Mouse (Mus musculus) gonadal fat pad, adult 2 months (tissue): Measurements from ENCODE around the gene Gm3371. TPM values are rescaled to one million over a fixed set of nuclear protein-coding genes. Genes with fewer than 3 reads are reported as not detected.
"Not testable (repeated sequence)": the region's sequence is repeated elsewhere in the genome, so short reads cannot be mapped to it uniquely, and the experiment has no call there.

Experiments
- DNase-seq: peaks from one replicate; pipeline ENCODE4 v3.0.0-alpha.2; 2012; ENCODE audit warnings: low read depth
- polyA plus RNA-seq: library from polyadenylated mRNA; depleted of rRNA; stranded (reverse); fragments of >200 nt; gene quantifications from 2 replicates; pipeline ENCODE4 v1.2.3, GENCODE M21; 2012; rRNA removed

The Gm3371 gene
- polyA plus RNA-seq: not detected in 2 replicates

DNA sequence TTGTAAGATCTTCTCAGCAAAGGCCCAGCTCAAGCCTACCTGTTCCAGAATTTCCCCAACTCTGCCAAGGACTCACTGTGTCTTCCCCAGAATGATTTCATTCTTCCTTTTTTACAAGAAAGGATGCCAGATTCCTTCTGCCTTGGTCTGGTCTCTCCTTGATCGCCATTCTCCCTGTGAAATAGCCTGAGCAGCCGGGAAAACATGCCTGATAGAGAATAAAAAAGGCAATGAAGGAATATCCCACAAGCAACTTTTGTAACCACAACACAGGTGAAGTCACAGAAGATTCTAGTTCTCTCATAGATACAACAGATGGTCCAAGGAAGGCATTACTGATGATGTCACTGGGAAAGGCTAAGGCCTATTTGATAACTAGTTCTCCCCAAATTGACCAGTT, at the start of gene Gm3371:
Gm3371 (minus strand) TSS at position 101 of the 400 bp plus-strand sequence.
- DNase-seq: not testable (repeated sequence)

DNA sequence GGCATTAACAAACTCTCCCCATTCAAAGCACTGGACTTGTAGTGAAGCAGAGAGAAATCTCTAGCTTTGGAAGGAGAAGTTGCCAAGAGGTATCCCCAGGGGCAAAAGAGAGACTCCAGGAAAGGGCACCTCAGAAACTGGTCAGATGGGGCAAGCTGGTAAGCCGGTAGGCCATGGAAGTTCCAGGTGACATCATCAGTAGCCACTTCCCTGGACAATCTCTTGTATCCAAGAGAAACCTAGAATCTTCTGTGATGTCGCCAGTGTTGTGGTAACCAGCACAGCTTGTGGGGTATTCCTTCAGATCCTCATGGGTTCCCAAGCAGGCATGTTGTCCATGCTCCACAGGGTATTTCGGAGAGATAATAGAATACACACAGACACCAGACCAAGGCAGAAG, 22.8 kb upstream of the Gm3371 start, which contains the start of gene Gm8232:
Gm8232 (plus strand) TSS at position 301 of the 400 bp plus-strand sequence.
- not testable (repeated sequence) for DNase-seq

GRCm38 (mm10) chr14:44384233-44384632, 26.3 kb downstream of the Gm3371 start:
- DNase-seq: not testable (repeated sequence)

GRCm38 (mm10) chr14:44365057-44365456, 45.4 kb downstream of the Gm3371 start, which contains the start of gene Gm8229:
Gene Gm8229 (plus strand): TSS chr14:44365357.
- DNase-seq: not testable (repeated sequence)

GRCm38 (mm10) chr14:44362301-44362700, 48.2 kb downstream of the Gm3371 start:
- DNase-seq: not testable (repeated sequence)

DNA sequence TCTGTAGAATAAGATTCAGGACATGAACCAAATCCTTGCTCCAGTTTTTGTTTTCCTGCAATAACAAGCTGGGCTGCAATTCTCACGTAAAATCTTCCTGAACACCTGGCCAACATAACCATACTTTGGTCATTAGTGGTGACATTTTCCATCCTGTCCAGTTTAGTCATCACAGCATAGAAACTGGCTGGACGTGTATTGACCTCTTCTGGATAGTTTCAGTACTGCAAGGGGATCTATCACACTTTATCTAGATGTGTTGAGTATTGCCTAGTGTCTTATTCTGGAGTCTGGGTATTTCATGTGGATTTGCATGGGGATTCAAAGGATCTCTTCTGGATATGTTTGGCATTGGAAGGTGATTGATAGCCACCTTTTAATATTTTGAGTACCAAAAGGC, 49.1 kb downstream of the Gm3371 start:
- not testable (repeated sequence) for DNase-seq

Other genes starting within 250 kb of the Gm3371 start
- not detected in 2 replicates for gene Gm8212, start 213.0 kb downstream of the Gm3371 start, polyA plus RNA-seq
- gene 4930503E14Rik, start 197.4 kb downstream of the Gm3371 start, polyA plus RNA-seq: not detected in 2 replicates
- not detected in 2 replicates for gene Gm8220, start 125.1 kb downstream of the Gm3371 start, polyA plus RNA-seq
- gene Gm5930, start 72.1 kb downstream of the Gm3371 start, polyA plus RNA-seq: not detected in 2 replicates
- not detected in 2 replicates for gene Gm8229, start 45.3 kb downstream of the Gm3371 start, polyA plus RNA-seq
- not detected in 2 replicates for gene Gm8232, start 22.9 kb upstream of the Gm3371 start, polyA plus RNA-seq
- gene BC061237, start 81.8 kb upstream of the Gm3371 start, polyA plus RNA-seq: not detected in 2 replicates
- not detected in 2 replicates for gene Gm17093, start 107.6 kb upstream of the Gm3371 start, polyA plus RNA-seq
- gene Gm8247, start 172.5 kb upstream of the Gm3371 start, polyA plus RNA-seq: not detected in 2 replicates
- gene Gm5624, start 217.2 kb upstream of the Gm3371 start, polyA plus RNA-seq: not detected in 2 replicates